Mouse (Mus musculus) C2C12 (cell line): ENCODE measurements around the gene Cradd.

ENCODE experiments used
- CTCF ChIP-seq: IDR thresholded peaks from one replicate; pipeline ENCODE4 v1.5.1; 2011; ENCODE audit not compliant: control insufficient read depth, insufficient read depth, insufficient read length
- MAX ChIP-seq: IDR thresholded peaks from one replicate; pipeline ENCODE4 v1.6.1; 2011; ENCODE audit warnings: mild to moderate bottlenecking, control low read depth
- MYOD1 ChIP-seq: IDR thresholded peaks from one replicate; pipeline ENCODE4 v1.6.1; 2011; ENCODE audit warnings: low read depth; ENCODE audit not compliant: control insufficient read depth, insufficient read length
- USF1 ChIP-seq: IDR thresholded peaks from one replicate; pipeline ENCODE4 v1.6.1; 2011; ENCODE audit warnings: low read depth, mild to moderate bottlenecking, control low read depth, moderate library complexity

DNA sequence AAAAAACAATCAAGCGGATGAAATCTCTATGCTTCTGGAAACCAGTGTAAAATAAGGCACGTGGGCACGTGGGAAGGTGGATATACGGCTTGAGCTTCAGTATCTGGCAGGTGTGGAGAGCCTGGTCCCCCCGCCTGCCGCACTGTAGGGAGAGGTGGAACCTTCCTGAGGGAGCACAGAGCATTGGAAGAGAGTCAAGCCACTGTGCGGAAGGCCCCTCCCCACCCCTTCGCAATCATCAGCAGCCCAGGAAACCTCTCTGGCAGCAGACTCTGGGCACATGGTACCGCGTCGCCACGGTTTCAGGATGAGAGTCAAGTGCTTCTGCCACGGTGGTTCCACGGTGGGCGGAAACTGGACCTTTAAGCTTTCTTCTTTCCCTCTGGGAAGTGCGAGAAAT lies 100.7 kb downstream of the Cradd start:
- TF ChIP-seq MYOD1 (no peak), MAX (no peak), CTCF (no peak), USF1 (no peak)
